Mouse (Mus musculus): ENCODE data around the gene Gpr75.
A peak's percentile ranks its signal among the peaks of the same experiment; 100 is the strongest.

The Gpr75 gene

GRCm38 (mm10) chr11:30885171-30885871 lies at the start of gene Gpr75, which contains the start of gene Asb3:
Gene Gpr75, plus strand, starts transcription at chr11:30885358.
Gene Asb3, plus strand, starts transcription at chr11:30885416.
- DNase-seq = peak; percentile 46

- DNase-seq = no peak
Measured at GRCm38 (mm10) chr11:30838793-30839192, 46.4 kb upstream of the Gpr75 start.

- DNase-seq = peak; percentile 2
Measured at GRCm38 (mm10) chr11:30844355-30844754, 40.8 kb upstream of the Gpr75 start.

- DNase-seq = no peak
Measured at GRCm38 (mm10) chr11:30872425-30872824, 12.7 kb upstream of the Gpr75 start.

- no peak for DNase-seq
Measured at GRCm38 (mm10) chr11:30888153-30888552, 3.0 kb downstream of the Gpr75 start.

GRCm38 (mm10) chr11:30896201-30896600 lies 11.0 kb downstream of the Gpr75 start:
- DNase-seq = no peak

- no peak for DNase-seq
Measured at GRCm38 (mm10) chr11:30899312-30899711, 14.2 kb downstream of the Gpr75 start.

- no peak for DNase-seq
Measured at GRCm38 (mm10) chr11:30912311-30912710, 27.2 kb downstream of the Gpr75 start.

GRCm38 (mm10) chr11:30920641-30921040 lies 35.5 kb downstream of the Gpr75 start:
- no peak for DNase-seq

GRCm38 (mm10) chr11:30923283-30923682 lies 38.1 kb downstream of the Gpr75 start:
- no peak for DNase-seq

GRCm38 (mm10) chr11:30928079-30928478 lies 42.9 kb downstream of the Gpr75 start:
- no peak for DNase-seq

- DNase-seq = no peak
Measured at GRCm38 (mm10) chr11:30928498-30928897, 43.3 kb downstream of the Gpr75 start.

Measured in lung, postnatal 36 days (tissue).